Mouse (Mus musculus) embryo, embryonic 9.5 days (tissue): Measurements from ENCODE around the gene Arpc2.

ENCODE experiments used
- DNase-seq: peaks from one replicate; pipeline ENCODE4 v3.0.0-alpha.2; 2017; ENCODE audit errors: extremely low spot score

Arpc2 gene

DNA sequence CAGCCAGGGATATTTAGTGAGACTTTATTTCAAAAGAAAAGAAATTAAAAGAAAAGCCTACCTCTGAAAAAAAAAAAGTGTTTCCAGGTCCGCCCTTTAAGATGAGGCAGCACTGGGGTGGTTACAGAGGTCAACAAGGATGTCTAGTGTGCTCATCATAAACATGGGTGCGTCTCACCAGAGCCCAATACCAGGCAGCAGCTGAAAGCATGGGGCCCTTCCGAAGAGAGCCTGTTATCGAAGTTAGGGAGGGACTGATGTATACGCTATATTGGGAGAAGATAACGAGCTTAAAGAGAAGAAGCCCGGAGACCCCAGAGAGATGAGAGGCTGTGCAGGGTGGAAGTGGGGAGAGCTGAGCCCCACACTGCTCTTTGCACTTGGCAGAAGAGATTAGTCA, 3.3 kb downstream of the Arpc2 start:
- no peak for DNase-seq

DNA sequence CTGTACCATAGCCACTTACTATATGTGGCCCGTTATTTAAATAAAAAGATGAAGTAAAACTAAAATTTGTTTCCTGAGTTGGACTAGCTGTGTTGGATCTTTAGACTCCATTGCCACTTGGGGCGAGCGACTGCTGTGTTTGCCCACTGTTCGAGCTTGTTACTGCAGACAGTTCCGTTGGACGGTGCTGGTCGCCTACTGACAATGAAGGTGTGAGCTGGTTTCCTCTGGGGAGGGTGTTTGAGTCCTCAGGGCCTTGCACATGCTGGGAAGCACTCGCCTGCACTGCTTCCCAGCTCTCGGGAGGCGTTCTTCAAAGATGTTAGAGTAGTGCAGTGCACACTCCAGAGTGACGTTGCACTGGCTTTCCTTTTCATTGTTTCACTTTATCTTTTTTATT, 3.7 kb downstream of the Arpc2 start:
- no peak for DNase-seq

DNA sequence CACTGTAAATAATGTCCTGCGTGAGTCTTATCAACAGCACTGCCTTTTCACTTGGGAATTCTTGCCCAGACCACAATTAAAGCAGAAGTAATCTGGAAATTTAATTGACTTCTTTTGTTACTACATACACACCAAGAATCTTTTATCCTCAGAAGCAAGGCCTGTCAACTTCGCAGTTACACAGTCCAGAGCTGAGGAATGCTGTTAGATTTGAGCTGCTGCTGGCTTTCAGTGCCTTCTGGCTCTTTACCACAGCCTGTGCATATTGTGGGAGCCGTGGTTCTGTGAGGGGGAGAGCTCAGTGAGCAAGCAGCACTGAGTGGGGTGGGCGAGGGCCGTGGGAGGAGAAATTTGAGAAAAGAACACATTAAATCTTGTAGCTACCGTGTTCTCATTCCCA, 4.4 kb downstream of the Arpc2 start:
- no peak for DNase-seq

DNA sequence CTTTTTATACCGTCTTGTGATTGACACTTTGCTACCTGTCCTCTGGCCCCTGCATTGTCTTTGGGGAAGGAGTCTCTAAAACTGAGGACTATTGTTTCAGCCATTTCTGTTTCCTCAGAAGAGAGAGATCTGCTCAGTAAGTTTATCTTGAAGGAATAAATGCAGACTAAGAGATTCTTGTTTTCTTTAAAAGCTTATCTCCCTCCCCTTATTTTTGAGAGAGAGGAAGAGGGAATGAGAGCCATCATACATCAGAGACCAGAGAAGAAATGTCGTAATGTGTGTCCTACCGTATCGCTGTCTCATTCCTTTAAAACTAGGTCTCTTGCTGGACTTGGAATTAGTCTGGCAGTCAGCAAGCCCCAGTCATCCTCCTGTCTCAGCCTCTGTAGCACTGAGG, 4.9 kb downstream of the Arpc2 start:
- no peak for DNase-seq

DNA sequence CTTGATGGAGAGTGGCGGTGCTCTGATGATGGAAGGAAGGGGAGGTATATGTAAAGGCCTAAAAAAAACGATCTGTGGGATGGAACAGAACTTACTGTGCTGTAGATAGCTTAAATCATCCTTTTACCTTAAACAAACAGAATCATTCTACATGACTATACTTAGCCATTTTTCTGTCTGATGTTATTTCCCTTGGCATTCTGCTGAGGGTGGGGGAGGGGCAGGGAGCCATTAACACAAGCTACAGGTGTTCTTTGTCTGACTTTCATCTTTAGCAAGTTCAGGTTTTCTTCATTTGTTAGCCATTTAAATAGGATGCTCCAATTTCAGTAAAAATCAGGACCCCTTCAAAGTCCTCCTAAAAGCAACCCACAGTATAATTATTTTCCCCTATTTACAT, 9.6 kb downstream of the Arpc2 start:
- DNase-seq: no peak

DNA sequence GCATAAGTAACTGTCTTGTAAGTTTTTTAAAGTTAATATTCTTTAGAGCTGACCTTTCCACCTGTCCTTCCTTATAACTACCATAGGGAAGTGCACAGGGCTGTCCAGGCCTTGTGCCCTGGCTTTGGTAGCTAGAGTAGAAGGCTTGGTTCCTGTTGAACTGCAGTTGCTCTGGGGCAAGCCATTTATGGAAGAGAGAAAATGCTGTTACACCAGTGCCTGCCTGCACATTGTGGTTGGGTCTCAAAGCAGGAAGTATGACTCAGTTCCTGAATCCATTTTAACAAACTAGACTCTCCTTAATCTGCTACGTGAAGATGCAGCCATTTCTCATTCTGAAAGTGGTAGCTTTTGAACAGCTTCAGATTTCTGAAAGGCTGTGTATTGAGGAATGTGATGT, 12.9 kb downstream of the Arpc2 start:
- DNase-seq: no peak

DNA sequence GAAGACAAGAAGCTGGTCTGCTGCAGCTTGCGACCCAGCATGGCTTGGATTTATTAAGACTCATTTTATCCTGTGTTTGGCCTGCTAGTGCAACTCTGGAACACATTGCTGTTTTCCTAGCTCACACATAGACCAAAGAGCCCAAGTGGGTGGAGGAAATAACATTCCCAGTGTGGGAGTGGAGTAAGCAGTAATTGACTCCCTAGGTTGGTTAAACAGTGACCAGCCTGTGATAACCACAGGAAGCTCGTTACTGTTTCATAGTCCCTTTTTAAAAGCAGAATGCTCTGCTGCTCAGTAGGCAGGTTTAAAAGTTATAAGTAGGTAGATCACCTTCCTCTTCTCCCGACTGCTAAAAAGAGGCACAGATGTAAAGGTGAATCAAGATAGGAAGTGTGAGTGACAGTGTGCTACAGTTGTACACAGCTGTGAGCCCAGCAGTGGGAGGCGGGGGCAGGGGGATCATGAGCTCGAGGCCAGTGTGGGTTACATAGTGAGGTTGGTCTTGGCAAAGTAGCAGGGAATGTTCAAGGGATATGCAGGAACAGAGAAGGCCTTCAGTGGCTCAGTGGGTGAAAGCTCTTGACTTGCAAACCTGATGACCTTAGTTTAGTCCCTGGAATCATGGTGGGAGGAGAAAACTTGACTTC, 13.6 kb downstream of the Arpc2 start:
- DNase-seq: no peak

DNA sequence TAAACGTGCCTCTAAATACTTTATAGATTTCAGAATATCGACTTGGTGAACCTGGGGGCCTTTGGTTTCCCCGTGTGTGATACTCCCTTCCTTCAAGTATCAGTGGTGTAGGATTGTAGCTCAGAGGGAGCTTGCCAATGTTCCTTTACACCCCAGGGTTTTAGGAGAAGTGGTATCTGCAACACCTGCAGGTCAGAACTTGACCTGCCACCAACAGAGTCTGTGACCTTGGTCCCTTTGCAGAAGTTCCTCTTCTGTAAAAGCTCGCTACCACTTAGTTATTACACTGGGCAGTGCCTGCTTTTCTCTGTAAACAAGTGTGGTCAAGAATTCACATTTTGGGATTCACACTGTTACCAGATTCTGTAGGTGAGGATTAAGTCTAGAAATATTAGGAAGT, 14.2 kb downstream of the Arpc2 start:
- DNase-seq: no peak

DNA sequence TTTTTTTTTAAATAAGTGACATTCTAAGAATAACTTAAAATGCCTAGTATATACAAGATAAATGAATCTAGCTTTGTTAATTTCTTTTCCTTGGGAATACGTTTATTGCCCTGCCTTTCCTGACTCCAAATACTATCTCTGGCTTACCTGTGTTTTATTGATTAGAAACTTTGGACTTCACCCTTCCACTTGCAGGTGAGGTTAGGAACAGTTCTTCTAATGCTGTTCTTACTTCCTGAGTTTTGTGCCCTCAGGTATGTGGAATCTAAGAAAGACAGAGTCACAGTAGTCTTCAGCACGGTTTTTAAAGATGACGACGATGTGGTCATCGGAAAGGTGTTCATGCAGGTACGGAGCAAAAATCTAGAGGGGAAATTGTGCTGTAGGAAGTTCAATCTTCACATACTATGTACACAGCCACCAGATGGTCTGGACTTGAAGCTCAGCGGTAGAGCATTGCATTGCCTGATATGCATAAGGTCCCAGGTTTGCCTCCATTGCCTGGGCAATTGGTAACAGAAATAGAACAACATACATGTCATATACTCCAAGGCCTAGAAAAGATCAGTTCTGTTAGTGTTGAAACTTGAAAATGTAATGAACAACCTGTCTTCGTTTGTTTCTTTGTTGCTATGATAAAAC, 19.9 kb downstream of the Arpc2 start:
- DNase-seq: no peak

DNA sequence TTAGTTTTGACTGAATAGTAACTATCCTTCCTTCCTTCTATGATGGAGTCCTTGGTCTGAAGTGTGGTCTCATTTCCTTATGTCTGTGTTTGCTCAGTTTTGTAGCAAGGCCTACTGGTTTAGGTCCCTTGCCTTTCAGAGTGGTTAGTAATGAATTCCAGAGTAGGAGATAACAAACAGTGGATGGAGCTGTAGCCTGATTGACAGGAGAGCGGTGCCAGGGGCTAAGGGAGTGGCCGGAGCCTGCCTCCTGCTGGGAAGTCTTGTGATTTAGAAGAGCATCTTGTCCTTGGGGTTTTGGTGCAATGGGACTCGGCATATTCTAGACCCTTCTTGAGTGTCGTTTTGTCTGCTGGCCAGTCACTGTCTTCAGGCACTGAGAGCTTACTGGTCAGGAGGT, 20.9 kb downstream of the Arpc2 start:
- DNase-seq: no peak

DNA sequence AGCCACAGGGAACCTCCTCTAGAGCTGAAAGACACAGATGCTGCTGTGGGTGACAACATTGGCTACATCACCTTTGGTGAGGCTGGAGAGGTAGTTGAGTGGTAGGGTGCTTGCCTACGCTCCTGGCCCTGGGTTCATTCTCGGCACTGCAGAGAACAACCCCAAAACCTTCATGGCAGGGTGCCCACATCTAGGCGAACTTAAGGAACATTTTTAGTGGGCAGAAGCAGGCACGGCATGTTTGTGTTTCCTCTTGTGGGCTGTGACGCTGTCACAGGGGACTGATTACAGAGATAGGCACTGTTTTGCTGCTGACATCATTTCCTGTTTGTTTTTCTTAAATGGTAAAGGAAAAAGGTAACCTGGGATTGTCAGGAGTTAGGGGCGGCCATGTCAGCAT, 26.6 kb downstream of the Arpc2 start:
- DNase-seq: no peak

DNA sequence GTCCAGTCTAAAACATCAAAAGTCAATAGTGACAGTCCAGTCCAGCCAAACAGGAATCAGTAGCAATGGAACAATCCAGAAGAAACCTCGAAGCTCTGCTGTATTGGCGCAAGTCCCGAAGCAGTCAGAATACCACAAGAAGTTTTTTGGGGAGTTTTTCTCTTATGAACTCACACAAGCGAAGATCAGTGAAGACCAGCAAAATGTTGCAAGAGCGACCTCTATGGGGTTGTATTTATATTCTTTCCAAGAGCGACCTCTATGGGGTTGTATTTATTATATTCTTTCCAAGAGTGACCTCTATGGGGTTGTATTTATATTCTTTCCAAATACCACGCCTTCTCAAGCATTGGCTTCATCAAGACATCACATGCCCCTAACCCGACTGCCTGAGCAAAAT, 32.9 kb downstream of the Arpc2 start:
- no peak for DNase-seq

DNA sequence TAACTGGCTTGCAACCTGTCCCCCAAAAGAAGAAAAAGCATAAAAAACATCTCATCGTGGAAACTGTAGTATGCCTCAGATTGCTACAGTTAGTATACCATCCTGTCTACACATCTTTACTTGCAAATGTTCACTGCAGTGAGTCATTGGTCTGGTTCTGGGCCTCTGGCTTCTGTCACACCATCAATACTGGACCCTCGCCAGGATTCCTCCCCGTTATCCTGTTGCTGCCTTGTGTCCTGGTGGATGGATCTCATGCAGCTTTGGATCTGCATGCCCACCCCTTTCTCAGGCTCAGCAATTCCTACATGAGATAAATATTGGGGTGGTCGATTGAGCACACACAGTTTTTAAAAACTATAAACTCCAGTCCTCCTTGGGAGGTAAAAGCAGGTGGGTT, 35.8 kb downstream of the Arpc2 start:
- no peak for DNase-seq

DNA sequence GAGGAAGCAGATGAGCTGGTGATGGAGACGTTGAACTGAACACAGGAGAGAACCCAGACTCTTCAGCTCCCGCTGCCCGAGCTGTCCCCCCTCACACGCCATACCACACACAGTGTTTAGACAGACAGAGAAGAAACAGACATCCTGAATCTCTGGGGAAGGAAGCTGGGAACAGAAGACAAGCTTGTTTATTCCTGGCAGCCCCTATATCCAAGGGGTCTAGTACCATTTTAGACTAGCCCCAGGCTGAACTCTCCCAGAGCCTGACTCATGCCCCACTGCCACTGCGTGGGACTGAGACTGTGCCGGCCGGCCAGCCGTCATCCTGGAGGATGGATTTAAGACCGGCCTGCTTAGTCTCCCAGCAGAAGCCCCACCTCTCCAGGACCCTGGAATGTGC, 39.1 kb downstream of the Arpc2 start:
- no peak for DNase-seq

DNA sequence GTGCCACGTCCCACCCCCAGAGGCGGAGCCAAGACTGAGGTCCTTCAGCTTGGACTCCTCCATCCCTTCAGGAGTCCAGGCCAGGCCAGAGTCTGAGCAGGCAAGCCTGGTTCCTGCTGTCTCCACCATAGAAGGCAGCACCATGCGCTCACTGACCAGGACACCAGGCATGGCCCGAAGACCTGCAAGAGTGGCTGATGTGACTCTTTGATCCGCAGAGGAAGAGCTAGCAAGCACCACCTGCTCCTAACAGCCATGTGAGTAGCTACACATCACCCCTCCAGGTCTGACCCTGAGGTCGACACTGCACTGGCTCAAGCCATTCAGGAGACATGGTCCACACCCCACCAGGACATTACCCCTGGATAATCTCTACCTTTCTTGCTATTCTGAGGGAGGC, 41.2 kb downstream of the Arpc2 start:
- no peak for DNase-seq

DNA sequence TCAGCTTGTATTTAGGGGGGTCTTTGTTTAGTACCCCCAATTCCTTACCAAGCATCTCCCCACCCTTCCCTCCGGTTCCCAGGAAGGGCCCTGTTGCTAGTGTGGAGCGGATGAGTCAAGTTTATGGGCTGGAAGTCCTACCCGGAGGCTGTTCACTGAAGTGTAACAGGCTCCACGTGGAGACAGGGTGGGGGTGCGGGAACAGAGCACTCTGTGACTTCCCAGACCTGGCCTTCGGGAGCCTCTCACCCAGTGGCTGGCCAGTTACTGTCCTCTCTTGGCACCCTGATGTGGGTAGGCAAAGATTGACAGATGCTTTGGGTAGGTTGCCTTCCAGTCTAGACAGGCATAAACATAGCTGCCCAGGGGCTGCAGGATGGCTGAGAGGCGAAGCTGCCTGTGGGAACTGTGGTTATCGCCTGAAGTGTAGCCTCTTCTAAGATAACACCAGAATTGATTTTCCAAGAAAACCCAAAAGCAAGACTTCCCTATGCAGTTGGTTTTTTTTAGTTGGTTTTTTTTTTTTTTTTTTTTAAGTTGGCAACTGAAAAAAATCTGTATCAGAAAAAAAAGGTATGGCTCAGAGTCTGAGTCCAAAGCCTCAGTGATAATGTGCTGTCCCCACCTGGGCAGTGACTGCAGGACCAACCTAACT, 42.1 kb downstream of the Arpc2 start:
- DNase-seq: no peak

DNA sequence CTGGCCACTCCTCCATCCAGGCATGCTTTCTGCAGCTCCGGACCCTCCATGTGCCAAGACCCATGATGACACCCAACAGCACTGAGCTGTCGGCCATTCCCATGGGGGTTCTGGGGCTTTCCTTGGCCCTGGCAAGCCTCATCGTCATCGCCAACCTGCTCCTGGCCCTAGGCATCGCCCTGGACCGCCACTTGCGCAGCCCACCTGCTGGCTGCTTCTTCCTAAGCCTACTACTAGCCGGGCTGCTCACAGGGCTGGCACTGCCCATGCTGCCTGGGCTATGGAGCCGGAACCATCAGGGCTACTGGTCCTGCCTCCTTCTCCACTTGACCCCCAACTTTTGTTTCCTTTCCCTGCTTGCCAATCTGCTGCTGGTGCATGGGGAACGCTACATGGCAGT, 42.7 kb downstream of the Arpc2 start, which contains the start of gene Gpbar1:
TSS of gene Gpbar1 (plus strand) at position 13 of the 400 bp plus-strand sequence.
- no peak for DNase-seq

DNA sequence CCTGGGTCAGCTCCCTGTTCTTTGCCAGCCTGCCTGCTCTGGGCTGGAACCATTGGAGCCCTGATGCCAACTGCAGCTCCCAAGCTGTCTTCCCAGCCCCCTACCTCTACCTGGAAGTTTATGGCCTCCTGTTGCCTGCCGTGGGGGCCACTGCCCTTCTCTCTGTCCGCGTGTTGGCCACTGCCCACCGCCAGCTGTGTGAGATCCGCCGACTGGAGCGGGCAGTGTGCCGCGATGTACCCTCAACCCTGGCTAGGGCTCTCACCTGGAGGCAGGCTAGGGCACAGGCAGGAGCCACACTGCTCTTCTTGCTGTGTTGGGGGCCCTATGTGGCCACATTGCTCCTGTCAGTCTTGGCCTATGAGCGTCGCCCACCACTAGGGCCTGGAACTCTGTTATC, 43.1 kb downstream of the Arpc2 start:
- no peak for DNase-seq

DNA sequence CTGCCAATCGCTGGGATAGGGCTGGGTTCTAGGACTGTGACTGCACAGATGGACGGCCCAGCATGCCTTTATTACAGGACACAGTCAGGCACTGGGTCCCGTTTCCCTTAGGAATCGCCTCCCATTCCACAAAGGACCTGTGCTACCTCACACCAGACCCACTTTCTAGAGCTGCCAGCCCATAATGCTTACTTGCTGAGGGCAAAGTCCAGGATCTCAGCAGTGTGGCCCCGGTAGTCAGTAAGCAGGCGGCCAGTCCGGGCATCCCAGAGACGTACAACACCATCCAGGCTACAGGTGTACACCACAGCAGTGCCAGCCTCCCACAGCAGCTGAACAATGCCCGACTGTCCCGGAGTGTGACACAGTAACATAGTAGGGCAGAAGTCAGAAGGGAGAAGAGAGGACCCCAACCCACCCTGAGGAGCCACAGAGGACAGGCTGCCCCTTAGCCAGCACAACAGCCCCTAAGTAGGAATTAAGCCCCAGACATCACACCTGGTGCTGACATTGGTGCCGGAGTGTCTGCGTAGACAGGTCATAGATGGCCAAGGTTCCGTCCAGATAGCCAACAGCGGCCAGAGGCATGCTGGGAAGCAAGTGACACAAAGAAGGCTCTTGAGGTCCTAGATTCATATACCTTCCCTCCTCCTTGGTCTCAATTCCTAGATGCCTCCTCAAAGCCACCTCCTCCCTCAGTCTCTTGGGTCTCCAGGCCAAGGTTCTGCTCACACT, 44.9 kb downstream of the Arpc2 start:
- no peak for DNase-seq

DNA sequence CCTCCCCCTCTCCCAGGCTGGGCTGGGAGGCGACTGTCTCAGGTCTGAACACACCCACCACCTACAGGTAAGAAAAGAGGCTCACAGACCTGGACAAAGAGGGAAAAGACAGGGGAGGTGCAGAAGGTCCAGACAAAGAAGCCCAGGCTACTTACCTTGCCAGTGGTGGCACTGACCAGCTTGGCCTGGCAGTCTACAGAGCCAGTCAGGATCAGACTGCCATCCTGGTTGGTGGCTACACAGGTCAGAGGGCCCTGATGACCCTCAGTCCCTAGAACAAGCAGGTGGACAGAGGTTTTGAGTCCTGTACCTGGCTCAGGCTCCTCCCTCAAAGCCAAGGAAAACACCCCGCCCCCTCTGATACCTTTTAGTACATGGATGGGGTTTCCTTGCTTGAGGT, 45.5 kb downstream of the Arpc2 start:
- no peak for DNase-seq

DNA sequence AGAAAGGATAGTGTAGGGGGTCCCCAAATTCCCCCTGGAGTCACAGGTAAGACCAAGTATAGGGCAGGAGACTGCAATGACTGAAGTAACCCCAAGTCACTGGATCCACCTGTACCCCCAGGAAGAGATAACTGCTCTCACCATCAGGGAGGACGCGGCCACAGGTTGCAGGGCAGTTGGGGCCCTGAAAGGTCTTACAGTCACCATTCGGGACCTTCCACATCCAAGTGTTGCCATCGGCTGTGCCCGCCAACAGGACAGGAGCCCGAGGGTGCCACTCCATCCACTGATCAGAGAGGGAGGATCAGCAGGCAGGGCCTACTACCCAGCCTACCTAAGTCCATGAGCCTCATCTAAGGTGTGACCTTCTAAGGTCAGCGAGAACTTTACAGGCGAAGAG, 46.0 kb downstream of the Arpc2 start:
- DNase-seq: no peak

DNA sequence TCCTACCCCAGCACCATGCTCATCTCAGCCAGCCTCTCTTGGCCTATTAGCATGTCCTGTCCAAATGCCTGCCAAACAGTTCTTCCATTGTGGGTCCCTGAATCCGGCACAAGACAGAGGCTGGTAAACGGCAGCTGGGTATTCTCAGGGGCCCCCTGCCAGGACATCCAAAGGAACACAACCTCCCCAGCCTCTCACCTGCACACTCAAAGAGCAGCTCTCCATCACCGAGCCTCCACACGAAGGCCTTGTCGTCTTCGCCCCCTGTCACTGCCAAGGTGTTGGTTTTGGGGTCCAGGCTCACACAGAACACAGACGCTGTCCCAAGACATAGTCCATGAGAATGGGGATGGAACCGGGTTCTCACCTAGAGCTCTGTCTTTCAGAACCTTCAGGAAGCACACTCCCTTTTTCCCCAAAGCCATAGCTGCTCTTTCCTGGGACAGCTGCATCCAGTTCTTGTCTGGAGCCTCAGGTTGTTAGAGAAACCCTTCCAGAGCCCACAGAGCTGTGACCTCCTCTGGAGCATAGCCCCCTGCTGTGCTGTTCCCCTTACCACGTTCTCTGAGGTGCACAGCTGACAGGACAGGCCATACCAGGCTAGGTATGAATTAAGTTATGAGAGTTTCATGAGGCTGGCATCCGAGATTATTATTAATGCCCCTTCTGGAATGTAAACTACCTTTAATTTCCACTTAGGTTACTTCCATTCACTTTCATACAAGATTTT, 47.2 kb downstream of the Arpc2 start:
- no peak for DNase-seq
